Mouse (Mus musculus): Measurements from ENCODE around the gene Fam71f2.

Gene Fam71f2

DNA sequence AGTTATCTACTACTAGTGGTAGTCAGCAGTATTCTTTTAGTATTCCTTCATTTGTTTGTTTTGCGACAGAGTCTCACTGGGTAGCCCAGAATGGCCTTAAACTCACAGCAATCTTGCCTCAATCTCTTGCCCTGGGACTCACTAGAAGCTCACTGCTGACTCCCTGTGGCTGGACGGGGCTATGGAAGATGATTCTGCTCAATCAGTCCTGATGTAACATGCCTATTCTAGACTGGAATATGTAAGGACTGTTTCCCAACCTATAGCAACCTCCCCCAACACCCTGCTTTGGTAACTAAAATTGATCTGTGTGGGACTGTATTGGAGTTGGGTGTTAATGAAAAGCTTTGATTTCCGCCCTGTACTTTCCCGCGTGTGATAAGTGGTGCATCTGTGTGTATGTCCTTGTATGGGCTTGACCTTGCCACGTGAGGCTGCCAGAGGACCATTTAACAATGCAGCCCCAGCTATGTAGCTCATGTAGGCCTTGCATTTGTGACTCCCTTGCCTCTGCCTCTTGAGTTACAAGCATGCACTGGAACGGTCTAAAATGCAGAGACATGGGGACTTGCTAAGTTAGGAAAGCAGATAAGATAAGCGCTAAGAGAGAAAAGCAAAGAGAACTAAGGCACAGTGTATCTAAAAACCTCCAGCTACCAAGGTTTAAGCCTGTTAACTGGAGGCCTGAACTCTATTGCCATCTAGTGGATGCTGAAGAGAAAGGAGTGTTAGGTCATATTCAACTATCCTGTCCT, 703 bp upstream of the Fam71f2 start:
- DNase-seq (ENCODE audit: low spot score): peak; percentile 15

DNA sequence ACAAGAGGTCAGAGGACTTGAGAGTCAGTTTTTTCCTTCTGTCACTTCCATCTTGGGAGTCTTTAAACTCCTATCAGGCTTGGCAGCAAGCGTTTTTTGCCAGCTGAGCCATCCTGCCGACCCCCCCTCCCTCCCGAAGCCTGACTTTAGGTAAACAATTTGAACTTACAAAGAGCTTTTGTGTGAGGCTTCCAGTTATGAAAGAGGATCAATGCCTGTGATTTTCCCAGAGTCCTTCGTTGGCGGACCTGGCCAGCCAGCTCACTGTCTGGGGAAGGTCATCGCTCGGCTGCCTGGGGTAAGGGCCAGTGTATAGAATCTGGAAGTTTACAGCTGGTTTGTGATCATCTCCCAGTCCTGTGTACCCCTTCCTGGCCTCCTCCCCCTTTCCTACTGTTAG, 1.3 kb downstream of the Fam71f2 start:
- no peak for DNase-seq (ENCODE audit: low spot score)

DNA sequence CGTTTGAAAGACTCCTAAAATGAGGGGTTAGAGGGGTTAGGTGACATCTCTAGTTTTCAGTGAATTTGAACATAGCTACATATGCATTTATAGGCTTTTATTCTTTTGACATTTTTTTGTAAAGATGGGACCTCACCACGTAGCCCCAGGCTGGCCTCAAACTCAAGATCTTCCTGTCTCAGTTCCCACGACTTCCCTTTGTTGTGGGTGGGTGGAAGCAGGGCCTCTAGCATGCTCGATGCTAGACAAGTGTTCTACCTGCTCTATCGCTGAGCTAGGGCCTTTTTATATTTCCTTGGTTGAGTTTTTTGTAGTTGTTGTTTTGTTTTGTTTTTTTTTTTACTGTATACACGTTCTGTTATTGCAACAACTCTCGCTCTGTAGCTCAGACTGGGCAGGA, 7.5 kb downstream of the Fam71f2 start:
- DNase-seq (ENCODE audit: low spot score): no peak

DNA sequence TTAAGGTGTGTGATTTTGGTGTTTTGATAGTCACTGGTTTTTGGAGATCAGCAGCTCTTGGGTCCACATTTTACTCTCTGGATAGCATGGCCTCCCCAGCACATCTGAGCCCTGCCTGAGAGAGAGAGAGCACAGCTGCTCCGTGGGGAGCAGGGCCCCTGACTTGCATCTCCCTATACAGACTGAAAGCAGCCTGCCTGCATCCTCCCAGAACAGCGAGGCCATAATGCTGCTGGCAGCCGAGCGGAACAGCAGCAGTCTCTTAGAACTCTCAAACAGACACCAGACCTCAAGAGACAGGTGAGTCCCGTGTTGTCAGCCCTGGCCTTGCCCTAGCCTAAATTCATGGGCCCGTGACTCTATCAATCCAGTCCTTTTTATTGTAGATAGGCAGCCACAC, 8.1 kb downstream of the Fam71f2 start:
- no peak for DNase-seq (ENCODE audit: low spot score)

DNA sequence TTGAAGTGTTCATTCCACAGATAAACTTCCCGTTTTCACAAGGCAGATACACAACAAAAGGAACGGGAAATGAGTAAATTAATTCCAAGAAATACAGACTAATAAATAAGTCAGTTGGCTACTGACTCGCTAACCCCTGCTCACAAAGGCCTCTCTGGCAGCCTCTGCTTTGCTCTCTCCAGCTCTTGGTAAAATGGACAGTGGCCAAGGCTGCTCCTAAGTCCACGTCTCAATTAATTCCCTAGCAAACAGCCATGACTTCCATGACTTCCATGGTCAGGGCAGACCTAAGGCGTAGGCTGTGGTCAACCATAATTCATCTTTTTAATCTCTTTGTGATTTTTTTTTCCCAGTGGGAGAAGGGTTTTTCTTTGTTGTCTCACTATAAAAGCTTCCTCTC, 8.6 kb downstream of the Fam71f2 start:
- DNase-seq (ENCODE audit: low spot score): no peak

DNA sequence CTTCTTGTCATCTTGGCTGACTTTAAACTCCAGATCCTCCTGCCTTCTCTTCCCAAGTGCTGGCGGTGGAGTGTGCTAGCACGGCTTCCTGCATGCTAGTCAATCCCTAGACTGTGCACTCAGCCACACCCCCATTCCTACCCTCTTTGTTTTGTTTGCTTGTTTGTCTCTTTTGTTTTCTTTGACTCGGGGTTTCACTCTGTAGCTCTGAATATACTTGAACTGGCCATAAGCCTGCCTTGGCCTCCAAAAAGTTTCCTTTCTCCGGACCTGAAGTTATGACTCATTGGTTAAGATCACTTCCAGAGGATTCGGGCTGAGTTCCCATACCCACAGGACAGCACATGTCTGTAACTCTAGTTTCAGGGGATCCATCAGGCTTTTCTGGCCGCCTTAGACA, 9.3 kb downstream of the Fam71f2 start:
- no peak for DNase-seq (ENCODE audit: low spot score)

DNA sequence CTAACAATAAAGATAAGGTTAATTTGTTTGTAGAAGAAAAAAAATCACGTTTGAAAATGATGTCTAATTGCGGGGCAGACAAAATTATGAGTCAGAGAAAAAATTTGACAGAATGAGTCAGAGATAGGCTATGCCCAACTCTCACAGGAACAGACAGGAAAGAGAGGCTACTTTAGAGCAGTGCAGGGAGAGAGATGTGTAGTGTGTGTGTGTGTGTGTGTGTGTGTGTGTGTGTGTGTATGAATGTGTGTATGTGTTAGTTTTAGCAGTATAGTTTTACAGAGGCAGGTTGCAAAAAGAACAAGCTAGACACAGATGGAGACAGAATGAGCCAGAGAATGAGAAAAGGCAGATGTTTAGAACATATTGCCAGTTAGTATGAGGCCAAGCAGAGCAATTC, 19.7 kb downstream of the Fam71f2 start:
- DNase-seq (ENCODE audit: low spot score): no peak

DNA sequence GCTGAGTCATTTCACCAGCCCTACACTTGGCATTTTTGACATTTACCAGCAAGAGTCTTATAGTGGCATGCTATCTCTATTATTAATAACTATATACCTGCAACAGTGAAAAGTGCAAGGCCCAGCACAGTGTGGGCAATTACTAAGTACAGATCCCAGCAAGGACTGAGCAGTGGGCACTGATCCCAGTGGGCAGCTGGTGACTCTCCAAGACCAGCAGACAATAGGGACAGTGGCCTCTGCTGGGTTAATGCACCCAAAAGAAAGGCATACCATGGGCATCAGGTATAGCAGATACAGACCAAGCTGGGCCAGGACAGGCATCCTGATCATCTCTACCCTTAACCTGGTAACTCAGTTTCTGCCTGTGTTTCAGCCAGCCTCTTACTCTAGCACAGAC, 23.9 kb downstream of the Fam71f2 start:
- DNase-seq (ENCODE audit: low spot score): no peak

DNA sequence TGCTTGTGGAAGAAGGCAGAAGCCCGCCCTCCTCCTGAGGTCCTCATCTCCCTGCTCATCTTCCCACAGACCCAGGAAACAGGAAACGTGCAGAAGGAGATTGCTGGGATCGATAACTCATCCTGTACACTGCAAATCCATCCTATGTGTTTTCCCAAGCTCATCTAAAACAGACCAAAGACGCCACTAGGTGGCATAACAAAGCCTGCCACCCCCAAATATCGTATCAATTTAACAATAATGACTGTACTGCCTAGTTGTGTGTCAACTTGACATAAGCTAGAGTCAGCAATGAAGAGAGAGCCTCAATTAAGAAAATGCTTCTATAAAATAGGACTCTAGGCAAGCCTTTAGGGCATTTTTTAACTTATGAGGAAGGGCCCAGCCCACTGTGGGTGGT, 24.3 kb downstream of the Fam71f2 start:
- no peak for DNase-seq (ENCODE audit: low spot score)

DNA sequence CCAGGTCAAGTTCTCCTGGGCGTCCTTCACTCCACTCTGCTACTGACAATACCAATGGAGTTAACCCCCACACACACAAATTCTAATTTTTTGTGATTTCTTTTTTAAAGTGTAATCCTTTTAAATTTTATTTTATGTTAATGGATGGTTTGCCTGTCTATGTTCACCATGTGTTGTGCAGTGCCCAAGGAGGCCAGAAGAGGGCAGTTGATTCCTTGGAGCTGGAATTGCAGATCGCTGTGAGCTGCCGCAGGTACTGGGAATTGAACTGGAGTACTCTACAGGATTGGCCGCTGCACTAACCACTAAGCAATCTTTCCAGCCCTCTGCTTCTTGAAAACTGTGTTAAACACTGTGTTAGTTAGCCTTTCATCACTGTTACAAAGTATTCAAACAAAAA, 26.1 kb downstream of the Fam71f2 start:
- no peak for DNase-seq (ENCODE audit: low spot score)

DNA sequence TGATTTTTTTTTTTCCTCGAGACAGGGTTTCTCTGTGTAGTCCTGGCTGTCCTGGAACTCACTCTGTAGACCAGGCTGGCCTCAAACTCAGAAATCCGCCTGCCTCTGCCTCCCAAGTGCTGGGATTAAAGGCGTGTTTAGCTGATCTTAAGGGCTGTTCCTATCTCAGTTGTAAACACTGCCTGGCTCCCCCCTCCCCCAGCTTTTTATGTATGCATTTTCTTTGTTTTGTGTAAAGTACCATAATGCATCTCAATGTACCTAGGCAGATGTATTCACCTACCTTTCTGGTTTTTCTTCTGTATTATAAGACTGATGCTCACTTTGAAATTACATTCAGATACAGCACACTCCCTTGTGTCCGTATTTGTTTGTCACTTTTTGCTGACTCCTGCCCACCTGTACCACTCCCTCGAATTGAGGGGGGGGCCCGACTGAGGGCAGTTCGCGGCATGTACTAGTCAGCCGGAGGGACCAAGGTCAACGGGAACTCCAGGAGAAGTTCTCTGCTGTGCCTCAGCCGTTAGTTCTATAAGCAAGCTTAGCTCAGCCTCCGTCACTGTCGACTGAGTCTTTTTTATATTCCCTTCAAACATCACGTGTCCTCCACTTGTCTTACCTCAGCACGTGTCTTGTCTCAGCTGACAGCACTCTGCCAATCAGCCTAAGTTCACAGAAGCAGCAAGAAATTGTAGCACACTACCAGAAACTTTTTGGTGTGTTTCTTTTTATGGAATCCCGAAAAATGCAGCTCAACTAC, 29.6 kb downstream of the Fam71f2 start:
- DNase-seq (ENCODE audit: low spot score): no peak

DNA sequence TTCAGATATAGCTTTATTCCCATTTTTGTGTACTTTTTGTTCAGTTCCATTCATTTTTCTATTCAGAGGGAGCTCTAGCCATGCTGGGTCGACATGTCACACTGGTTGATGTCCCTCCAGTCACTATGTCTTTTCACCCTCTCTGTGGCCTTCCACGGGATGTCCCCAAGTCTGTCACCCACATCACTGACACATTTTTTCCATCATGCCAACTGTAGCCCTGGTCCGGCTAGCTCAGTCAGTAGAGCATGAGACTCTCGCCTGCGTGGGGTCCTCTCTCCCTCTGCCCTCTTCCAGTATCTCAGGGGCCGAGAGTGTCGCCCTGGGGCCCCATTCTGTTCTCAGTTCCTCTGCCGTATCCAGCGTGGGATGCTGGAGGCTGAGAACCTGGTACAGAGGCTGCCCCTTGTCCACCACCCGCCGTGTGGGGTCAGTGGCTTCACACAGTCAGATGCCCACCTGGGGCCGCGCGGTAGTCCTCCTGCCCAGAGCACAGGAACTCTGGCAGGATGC, 34.4 kb downstream of the Fam71f2 start:
- no peak for DNase-seq (ENCODE audit: low spot score)

DNA sequence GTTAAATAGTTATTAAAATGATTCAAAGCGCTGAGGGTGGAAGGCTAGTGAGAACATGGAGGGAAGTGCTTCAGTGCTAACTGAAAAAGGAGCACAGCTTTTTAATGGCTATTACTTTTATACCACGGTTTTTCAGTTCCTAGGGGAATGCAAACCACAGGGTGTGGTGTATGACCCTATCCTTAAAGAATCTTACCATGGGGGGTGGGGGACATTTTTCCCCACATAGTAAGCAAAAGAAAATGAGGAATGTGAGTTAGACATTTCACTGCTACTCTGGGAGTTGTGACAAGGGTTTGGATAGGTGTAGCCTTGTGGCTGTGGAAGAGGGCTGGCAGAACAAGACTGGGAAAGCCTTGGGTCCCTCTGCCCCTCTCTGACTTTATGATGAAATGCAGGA, 37.9 kb downstream of the Fam71f2 start:
- DNase-seq (ENCODE audit: low spot score): no peak

DNA sequence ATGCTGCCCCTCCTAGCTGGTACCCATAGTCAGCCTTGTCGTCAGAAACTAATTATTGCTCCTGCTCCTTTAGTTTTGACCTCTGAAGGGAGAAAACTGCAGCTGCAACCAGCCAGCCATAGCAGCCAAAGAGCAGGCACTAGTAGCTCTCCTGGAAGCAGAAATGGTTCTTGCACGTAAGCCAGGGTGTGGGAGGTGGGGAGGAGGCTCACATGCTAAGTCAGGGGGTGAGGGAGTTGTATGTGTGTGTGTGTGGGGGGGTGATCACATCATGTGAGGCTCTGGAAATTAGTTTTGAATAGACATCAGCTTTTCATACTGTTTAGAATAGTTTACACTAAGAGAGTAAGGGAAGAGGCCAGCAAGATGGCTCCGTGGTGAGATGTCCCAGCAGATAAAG, 38.5 kb downstream of the Fam71f2 start:
- DNase-seq (ENCODE audit: low spot score): no peak

DNA sequence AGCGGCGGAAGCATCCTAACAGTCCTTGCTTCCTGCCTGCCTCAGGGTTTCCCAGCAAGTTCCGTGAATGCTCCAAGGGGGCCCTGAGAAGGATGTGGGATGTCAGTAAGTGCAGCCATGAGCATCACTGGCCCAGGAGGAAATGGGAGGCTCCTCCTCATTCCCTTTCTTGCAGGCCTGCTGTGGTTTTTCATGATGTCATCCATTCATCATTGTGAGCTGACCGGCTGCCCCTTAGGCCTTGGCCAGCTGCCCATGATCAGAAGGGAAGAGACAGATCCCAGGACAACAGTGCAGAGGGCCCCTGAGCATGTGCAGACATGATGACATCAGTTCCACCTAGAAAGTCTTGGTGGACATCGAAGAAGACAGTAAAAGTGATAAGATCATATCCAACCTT, 39.5 kb downstream of the Fam71f2 start, which contains the start of gene Fam71f1:
Fam71f1 (plus strand) TSS at position 262 of the 400 bp plus-strand sequence.
- DNase-seq (ENCODE audit: low spot score): no peak

DNA sequence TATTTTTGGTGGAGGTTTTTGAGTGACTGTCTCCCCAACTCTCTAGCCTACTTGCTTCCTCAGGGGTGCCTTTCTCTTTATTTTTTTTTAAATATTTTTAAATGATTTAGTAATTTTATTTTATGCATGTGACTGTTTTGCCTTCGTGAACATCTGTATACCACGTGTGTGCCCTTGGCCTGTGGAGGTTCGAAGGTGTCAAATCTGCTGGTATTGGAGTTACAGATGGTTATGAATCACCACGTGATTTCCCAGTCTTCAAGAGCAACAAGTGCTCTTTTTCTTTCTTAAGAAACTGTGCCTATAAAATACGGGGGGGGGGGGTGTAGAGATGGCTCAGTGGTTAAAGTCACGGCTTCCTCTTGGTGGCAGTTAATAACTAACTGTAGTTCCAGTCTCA, 42.2 kb downstream of the Fam71f2 start:
- no peak for DNase-seq (ENCODE audit: low spot score)

DNA sequence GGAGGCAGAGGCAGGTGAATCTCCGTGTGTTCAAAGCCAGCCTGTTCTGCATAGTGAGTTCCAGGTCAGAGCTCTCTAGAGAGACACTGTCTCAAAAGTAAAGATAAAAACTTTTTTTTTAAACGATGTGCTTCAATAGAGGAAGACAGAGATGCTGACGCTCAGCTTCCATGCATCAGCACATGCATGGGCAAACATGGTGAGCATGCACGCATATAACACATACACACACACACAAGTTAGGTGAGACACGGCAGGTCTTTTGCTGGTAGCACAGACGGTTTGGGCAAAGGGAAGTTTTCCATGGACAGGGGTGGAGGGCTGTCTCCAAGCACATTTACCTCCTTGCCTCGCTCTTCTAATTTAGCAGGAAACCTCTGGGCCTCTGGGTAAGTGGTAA, 42.8 kb downstream of the Fam71f2 start:
- DNase-seq (ENCODE audit: low spot score): no peak

DNA sequence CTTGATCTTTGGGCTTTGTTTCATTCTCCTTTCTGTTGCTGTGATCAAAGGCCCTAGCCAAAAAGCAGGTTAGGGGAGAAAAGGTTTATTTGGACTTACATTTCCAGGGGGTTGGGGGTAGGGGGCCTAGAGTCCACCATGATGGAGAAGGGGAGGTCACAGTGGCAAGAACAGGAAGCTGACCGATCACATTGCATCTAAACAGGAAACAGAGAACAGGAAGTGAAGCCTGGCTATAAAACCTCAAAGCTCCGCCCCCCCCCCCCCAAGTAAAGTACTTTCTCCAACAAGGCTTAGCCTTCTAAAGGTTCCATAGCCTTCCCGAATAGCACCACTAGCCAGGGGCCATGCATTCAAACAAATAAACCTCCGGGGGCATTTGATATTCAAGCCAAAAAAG, 43.3 kb downstream of the Fam71f2 start:
- no peak for DNase-seq (ENCODE audit: low spot score)

DNA sequence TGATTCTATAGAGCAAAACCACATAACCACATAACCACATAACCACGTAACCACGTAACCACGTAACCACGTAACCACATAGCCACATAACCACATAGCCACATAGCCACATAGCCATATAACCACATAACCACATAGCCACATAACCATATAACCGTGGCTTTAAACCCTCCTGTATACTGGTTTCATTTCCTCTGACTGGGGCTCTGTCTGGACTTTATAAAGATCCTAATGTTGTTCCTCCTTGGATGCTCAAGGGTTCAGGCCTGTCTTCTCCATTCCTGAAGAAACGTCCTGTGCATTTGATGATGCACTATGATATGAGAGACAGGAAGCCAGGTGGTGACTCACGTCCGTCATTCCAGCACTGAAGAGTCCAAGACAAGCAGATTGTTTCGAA, 47.6 kb downstream of the Fam71f2 start:
- no peak for DNase-seq (ENCODE audit: low spot score)

DNA sequence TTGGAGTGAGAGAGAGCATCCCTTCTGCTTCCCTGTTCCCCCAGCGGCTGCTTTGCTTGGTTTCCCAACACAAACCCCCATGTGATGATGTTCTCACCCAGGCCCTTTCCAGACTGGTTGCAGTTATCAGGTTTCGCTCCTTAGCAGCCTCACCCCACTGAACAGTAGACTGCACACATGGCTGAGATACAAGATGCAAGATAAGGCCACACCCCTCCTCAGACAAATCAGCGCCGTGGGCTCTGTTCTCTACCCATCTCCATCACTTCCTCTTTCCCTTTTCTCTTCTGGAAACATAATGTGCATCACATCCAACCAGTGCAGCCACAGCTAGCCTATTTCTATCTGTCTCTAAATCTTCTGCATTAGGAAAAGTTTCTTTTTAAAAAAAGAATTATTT, 50.1 kb downstream of the Fam71f2 start:
- no peak for DNase-seq (ENCODE audit: low spot score)

Measured in ovary, postnatal 14 days (tissue).